Mouse (Mus musculus) T-helper 1 cell (primary cell): ENCODE data around the gene Cep57l1.

Source experiments
- in situ Hi-C: fragments of 300-600 bp; cut with MboI, MseI; formaldehyde crosslinking; loops from one replicate; pipeline ENCODE4 v1.15.1; 2025; ENCODE audit warnings: high pct_unique_total_duplicates

Cep57l1 gene

GRCm38 (mm10) chr10:41678746-41679360 lies 130.8 kb downstream of the Cep57l1 start:
- in situ Hi-C loops, result loop anchor here (25.0 kb wide), 1 partner anchor 667 kb away; no protein-coding TSS in a partner anchor

- in situ Hi-C loops, result loop anchor here (25.0 kb wide), 1 partner anchor 665 kb away; no protein-coding TSS in a partner anchor
These were observed 132.3 kb downstream of the Cep57l1 start for GRCm38 (mm10) chr10:41677396-41677795.

DNA sequence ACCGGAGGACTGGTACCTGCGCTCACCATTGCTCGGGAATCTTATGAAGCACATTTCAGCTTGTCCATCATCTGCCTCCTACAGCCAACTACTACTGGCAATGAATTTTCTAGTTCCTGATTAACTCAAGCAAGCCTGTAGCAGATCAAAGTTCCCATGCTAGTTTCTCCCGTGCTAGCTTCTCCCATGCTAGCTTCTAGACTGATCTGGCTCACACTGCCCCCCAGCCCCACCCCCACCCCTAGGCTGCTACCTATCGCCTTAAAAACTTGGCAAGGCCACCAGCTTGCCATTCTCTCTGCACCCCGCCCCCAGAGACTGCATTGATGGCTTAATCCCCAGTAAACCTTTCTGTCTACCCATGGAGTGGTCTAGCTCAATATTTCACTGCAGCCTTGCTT lies 133.0 kb downstream of the Cep57l1 start:
- in situ Hi-C loops, result loop anchor here (25.0 kb wide), 1 partner anchor 664 kb away; no protein-coding TSS in a partner anchor

DNA sequence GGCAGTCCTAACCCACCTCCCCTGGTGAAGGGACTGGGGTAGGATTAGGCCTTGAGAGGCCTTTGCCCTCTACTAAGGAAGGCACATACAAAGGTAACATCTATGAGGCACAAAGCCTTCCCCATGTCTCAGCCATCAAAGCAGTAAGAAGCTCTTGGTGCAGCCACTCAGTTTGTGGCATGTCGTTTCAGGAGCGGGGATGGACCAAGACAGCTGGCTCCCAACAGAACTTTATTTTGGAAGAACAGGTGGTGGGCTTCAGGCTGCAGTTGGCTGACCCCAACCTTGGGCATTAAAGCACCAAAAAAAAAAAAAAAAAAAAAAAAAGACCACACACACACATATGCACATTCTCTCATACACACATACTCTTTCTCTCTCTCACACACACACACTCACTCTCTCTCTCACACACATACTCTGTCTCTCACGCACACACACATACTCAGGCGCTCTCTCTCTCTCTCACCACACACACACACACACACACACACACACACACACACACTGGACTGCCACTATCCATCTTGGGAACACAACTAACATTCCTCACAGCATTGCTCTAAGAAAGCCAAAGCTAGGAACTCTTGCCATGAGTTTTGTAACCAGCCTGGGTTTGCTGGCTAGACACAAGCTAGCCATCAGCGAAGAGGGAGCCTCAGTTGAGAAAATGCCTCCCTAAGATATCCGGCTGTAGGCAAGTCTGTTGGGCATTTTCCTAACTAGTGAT lies 133.7 kb downstream of the Cep57l1 start:
- in situ Hi-C loops, result loop anchor here (25.0 kb wide), 1 partner anchor 664 kb away; no protein-coding TSS in a partner anchor

- in situ Hi-C loops, result loop anchor here (25.0 kb wide), 1 partner anchor 663 kb away; no protein-coding TSS in a partner anchor
These were observed 134.4 kb downstream of the Cep57l1 start for GRCm38 (mm10) chr10:41675243-41675642.

DNA sequence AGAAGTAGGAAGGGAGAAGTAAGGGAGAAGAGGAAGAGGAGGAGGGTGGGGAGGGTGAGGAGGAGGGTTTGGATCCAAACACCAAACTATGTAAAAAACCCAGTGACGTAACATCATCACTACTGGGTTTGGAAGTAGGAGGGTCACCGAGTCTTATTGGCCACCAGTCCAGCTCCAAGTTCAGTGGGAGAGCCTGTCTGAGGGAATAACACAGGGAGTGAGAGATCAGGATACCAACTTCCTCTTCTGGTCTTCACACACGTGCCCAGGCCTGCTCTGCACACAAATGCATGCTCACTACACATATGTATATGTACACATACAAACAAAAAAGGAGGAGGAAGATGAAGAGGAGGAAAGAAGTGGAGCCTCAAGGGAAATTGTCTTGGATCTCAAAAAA lies 135.3 kb downstream of the Cep57l1 start:
- in situ Hi-C loops, result no loop called here

GRCm38 (mm10) chr10:41670196-41670595 lies 139.5 kb downstream of the Cep57l1 start:
- in situ Hi-C loops, result no loop called here
